Mouse (Mus musculus) spleen, adult 2 months (tissue): ENCODE data around the gene Mthfd2l. TPM values are rescaled to one million over a fixed set of nuclear protein-coding genes. Genes with fewer than 3 reads are reported as not detected.

Experiments used
- DNase-seq, 2 experiments: peaks; one replicate each; pipeline versions ENCODE4 v3.0.0 to v3.0.0-alpha.2; 2012 to 2021; ENCODE audit warnings: low spot score in 2 of 2, low read depth in 1 of 2
- H3K27ac ChIP-seq: fragments of 200-500 bp; 2 replicates; pipeline ENCODE4 v1.5.1; 2012; ENCODE audit warnings: low read length, inconsistent platforms; ENCODE audit not compliant: insufficient read depth
- H3K27me3 ChIP-seq: fragments of 200-500 bp; 2 replicates; pipeline ENCODE4 v1.6.1; 2012; ENCODE audit warnings: mild to moderate bottlenecking, moderate library complexity, low read length, inconsistent platforms; ENCODE audit not compliant: control insufficient read depth, insufficient read depth
- H3K36me3 ChIP-seq: fragments of 200-500 bp; 2 replicates; pipeline ENCODE4 v1.6.1; 2012; ENCODE audit warnings: mild to moderate bottlenecking, low read length, inconsistent platforms; ENCODE audit not compliant: control insufficient read depth, insufficient read depth
- H3K4me1 ChIP-seq: fragments of 200-500 bp; 2 replicates; pipeline ENCODE4 v1.6.1; 2011; ENCODE audit warnings: inconsistent platforms; ENCODE audit not compliant: control insufficient read depth, insufficient read depth, insufficient read length
- H3K4me3 ChIP-seq: fragments of 200-500 bp; 2 replicates; pipeline ENCODE4 v1.5.1; 2011; ENCODE audit warnings: mild to moderate bottlenecking, inconsistent platforms; ENCODE audit not compliant: insufficient read depth, insufficient read length; ENCODE audit errors: extremely low read depth
- CTCF ChIP-seq: fragments of 200-500 bp; IDR thresholded peaks from 2 replicates; pipeline ENCODE4 v1.5.1; 2011; ENCODE audit warnings: mild to moderate bottlenecking, inconsistent platforms; ENCODE audit not compliant: insufficient read depth, insufficient read length, insufficient replicate concordance; ENCODE audit errors: extremely low read depth
- POLR2A ChIP-seq: fragments of 200-500 bp; IDR thresholded peaks from 2 replicates; pipeline ENCODE4 v1.6.1; 2011; ENCODE audit warnings: low read depth, low read length, inconsistent platforms
- WGBS: fragments of 180-500 bp; shearing (Covaris S2); methylation state at CpG from one replicate; pipeline ENCODE4 v1.1.7; 2018; 5-methylcytosine and 5-hydroxymethylcytosine counted together
- polyA plus RNA-seq: library from polyadenylated mRNA; depleted of rRNA; stranded (reverse); fragments of >200 nt; gene quantifications from 2 replicates; pipeline ENCODE4 v1.2.3, GENCODE M21; 2012

The Mthfd2l gene
- polyA plus RNA-seq, 1 experiment = 8.1 TPM

GRCm38 (mm10) chr5:90977244-90977643 is 46.3 kb downstream of the Mthfd2l start:
- peak in 1 of 2 experiments; percentile 13 for DNase-seq
- Histone ChIP-seq H3K36me3 (no peaks in the 10 kb centered on the region), H3K27me3 (no peaks in the 10 kb centered on the region), H3K4me3 (no peak overlapping the region), H3K4me1 (no peaks in the 10 kb centered on the region), H3K27ac (no peak overlapping the region)
- TF ChIP-seq CTCF (no peak), POLR2A (no peak)
- 85% methylated on average over 4 of the region's 4 CpGs for WGBS

DNA sequence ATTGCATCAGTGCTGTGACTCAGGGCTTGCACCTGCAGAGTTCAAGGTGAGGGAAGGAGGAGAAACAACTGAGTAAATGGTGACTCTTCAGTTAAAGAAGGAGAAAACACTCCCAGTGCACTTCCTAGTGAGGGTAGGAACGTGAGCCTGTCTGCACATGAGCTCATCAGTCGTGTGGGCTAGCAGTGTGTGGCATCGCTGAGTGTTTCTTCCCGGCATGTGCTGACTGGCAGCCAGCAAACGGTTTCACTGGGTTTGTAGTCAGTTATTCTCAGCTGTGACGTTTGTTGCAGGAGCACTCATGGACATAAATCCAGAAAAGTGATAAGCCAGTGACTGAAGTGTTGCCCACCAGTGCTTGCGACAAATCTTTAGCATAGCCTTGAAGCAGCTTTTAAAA is 49.4 kb downstream of the Mthfd2l start:
- no peak for TF ChIP-seq POLR2A
- no peak for TF ChIP-seq CTCF
- WGBS = 89% methylated on average over 7 of the region's 7 CpGs

DNA sequence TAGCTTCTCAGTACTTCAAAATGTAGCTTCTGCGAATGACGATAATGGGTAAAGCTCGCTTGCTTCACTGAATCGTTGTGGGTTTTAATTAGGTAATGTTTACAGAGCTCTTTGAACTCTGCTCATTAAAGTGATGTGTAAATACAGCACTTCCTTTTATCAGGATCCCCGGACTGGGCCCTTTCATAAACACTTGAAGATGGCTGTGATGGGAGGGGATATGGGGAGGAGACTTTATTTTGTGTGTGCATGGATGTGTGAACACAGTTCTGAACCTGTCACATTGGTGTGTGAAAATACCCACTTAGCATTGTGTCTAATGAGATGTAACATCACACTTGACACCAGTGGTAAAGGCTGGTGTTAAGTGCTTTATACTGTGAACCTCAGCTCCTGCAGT is 56.7 kb downstream of the Mthfd2l start:
- Histone ChIP-seq H3K27me3 (no peaks in the 10 kb centered on the region), H3K36me3 (no peaks in the 10 kb centered on the region), H3K27ac (no peak overlapping the region), H3K4me1 (no peaks in the 10 kb centered on the region), H3K4me3 (no peak overlapping the region)
- 85% methylated on average over 5 of the region's 5 CpGs for WGBS
- TF ChIP-seq CTCF (no peak), POLR2A (no peak)
- DNase-seq = no peak

More for the DNA sequence above, 49.4 kb downstream of the Mthfd2l start:
- no peaks in the 10 kb centered on the region for H3K27me3 ChIP-seq
- H3K36me3 ChIP-seq = no peaks in the 10 kb centered on the region
- no peak overlapping the region for H3K27ac ChIP-seq
- no peak overlapping the region for H3K4me3 ChIP-seq
- no peak for DNase-seq
- H3K4me1 ChIP-seq = no peaks in the 10 kb centered on the region

GRCm38 (mm10) chr5:90988149-90988548 is 57.2 kb downstream of the Mthfd2l start:
- Histone ChIP-seq H3K27ac (no peak overlapping the region), H3K36me3 (no peaks in the 10 kb centered on the region), H3K4me3 (no peak overlapping the region), H3K27me3 (no peaks in the 10 kb centered on the region), H3K4me1 (no peaks in the 10 kb centered on the region)
- no peak for DNase-seq
- TF ChIP-seq POLR2A (no peak), CTCF (no peak)
- WGBS = 83% methylated on average over 3 of the region's 3 CpGs

DNA sequence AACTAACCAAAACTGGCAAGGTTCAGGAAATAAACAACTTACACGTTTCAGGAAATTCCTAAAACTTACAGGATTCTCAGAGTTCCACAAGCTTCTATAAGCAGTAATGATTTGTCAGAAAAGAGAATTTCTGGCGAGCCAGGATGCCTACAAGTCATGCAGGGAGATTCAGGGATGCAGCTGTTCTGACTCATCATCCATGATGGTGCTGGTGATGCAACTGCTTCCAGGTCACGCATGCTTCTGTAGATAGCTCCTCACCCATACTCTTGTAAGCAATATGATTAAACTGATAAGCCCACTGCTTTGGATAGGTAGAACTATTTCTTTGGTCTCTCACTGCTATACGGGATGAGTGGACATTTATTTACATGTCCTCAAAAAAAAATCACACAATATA is 57.7 kb downstream of the Mthfd2l start:
- DNase-seq = no peak
- 87% methylated on average over 4 of the region's 4 CpGs for WGBS
- Histone ChIP-seq H3K27ac (no peak overlapping the region), H3K27me3 (no peaks in the 10 kb centered on the region), H3K4me1 (no peaks in the 10 kb centered on the region), H3K36me3 (no peaks in the 10 kb centered on the region), H3K4me3 (no peak overlapping the region)
- TF ChIP-seq POLR2A (no peak), CTCF (no peak)

DNA sequence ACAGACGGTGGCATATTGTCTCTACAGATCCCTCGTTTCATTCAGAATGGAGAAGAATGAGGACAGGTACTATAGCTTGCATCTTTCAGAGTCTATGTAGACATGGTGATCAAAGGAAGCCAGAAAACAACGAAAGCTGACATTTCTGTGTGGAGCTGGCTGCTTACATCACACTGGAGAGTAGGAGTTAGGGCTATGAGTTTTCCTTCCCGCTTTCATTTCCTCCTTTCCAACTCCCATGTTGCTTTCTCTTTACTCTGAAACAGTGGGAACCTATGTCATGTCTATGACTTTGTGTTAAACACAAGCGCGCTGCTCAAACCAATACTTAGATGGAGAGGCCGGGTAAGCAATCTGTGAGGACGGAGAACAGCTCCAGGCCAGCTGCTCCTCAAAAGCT is 69.0 kb downstream of the Mthfd2l start:
- no peak overlapping the region for H3K27ac ChIP-seq
- TF ChIP-seq POLR2A (no peak), CTCF (no peak)
- no peak overlapping the region for H3K4me3 ChIP-seq
- WGBS = 89% methylated on average over 8 of the region's 8 CpGs
- H3K4me1 ChIP-seq = no peaks in the 10 kb centered on the region
- H3K27me3 ChIP-seq = no peaks in the 10 kb centered on the region
- DNase-seq = no peak
- H3K36me3 ChIP-seq = no peaks in the 10 kb centered on the region

DNA sequence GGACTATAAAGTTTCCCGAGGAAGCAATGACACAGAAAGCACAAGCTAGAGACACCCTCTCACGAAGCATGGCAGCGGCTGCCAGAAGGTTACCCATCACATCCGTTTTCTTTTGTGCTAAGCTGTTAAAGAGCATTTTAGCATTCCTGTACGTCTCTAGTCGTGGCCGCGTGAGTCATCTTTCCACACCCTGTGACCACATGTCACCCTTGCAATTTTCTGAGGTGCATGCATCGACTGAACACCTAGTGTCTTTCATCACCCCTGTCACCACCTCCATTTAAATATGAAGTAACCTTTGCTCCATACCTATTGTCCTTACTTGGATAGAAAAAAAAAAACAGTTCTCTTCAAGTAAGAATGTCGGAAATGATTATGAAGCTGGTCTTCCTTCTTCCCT is 84.3 kb downstream of the Mthfd2l start:
- 87% methylated on average over 10 of the region's 10 CpGs for WGBS
- no peaks in the 10 kb centered on the region; the same call in 1 of the 2 replicates for H3K4me1 ChIP-seq
- H3K27me3 ChIP-seq = no peaks in the 10 kb centered on the region
- no peaks in the 10 kb centered on the region for H3K36me3 ChIP-seq
- TF ChIP-seq POLR2A (no peak), CTCF (no peak)
- DNase-seq = no peak
- no peak overlapping the region for H3K27ac ChIP-seq
- H3K4me3 ChIP-seq = no peak overlapping the region
